Mouse (Mus musculus) lung, embryonic 16.5 days (tissue): Measurements from ENCODE around the gene Klk15. TPM values are rescaled to one million over a fixed set of nuclear protein-coding genes. Genes with fewer than 3 reads are reported as not detected.

ENCODE experiments used
- ATAC-seq: fragments of 200-750 bp; cut with Nextera tagmentation; 2 replicates; pipeline ENCODE4 v1.8.0; 2017; ENCODE audit warnings: low read depth, mild to moderate bottlenecking, moderate library complexity
- H3K27ac ChIP-seq: fragments of 300-500 bp; sonication (generic); 2 replicates; pipeline ENCODE4 v1.5.1; 2014; ENCODE audit warnings: mild to moderate bottlenecking, control low read depth, low read length
- H3K27me3 ChIP-seq: fragments of 300-500 bp; sonication (generic); 2 replicates; pipeline ENCODE4 v1.6.1; 2014; ENCODE audit warnings: low read depth, low read length, mixed read lengths; ENCODE audit not compliant: control insufficient read depth, insufficient read depth
- H3K36me3 ChIP-seq: fragments of 300-500 bp; sonication (generic); 2 replicates; pipeline ENCODE4 v1.6.1; 2014; ENCODE audit warnings: low read length; ENCODE audit not compliant: control insufficient read depth, insufficient read depth
- H3K4me1 ChIP-seq: fragments of 300-500 bp; sonication (generic); replicated peaks from 2 replicates; pipeline ENCODE4 v1.6.1; 2014; ENCODE audit warnings: low read length, mixed read lengths; ENCODE audit not compliant: control insufficient read depth, insufficient read depth
- H3K4me2 ChIP-seq: fragments of 300-500 bp; sonication (generic); 2 replicates; pipeline ENCODE4 v1.6.1; 2014; ENCODE audit warnings: low read depth, low read length, control low read depth
- H3K4me3 ChIP-seq: fragments of 300-500 bp; sonication (generic); 2 replicates; pipeline ENCODE4 v1.5.1; 2014; ENCODE audit warnings: mild to moderate bottlenecking, low read length, control low read depth
- H3K9ac ChIP-seq: fragments of 300-500 bp; sonication (generic); 2 replicates; pipeline ENCODE4 v1.6.1; 2014; ENCODE audit warnings: low read length, control low read depth
- H3K9me3 ChIP-seq: fragments of 300-500 bp; sonication (generic); 2 replicates; pipeline ENCODE4 v1.6.1; 2016; ENCODE audit warnings: low read length; ENCODE audit not compliant: control insufficient read depth
- WGBS: fragments of 180-500 bp; shearing (Covaris S2); extraction: QIAGEN DNeasy Blood & Tissue Kit; methylation state at CpG from one replicate; pipeline ENCODE4 v1.1.7; 2014; 5-methylcytosine and 5-hydroxymethylcytosine counted together
- polyA plus RNA-seq: library from polyadenylated mRNA; unstranded; fragments of >200 nt; fragmentation: Nextera tagmentation; extraction: Ambion mirVana; gene quantifications from 2 replicates; pipeline ENCODE4 v1.2.1, GENCODE M21; 2015

Klk15 gene
- polyA plus RNA-seq = not detected in 2 replicates

GRCm38 (mm10) chr7:43933440-43933839 is at the start of gene Klk15:
TSS of gene Klk15 (plus strand) at chr7:43933740.
- Histone ChIP-seq H3K36me3 (no peaks in the 10 kb centered on the region), H3K4me1 (no peaks in the 10 kb centered on the region), H3K9ac (no peak within 1 kb of the TSS), H3K4me2 (no peak within 1 kb of the TSS), H3K9me3 (no peaks in the 10 kb centered on the region), H3K4me3 (no peak within 1 kb of the TSS), H3K27ac (no peak within 1 kb of the TSS), H3K27me3 (no peaks in the 10 kb centered on the region)
- no peak for ATAC-seq
- 76% methylated on average over 3 of the region's 3 CpGs for WGBS

- no peak overlapping the region for H3K27ac ChIP-seq
- H3K4me3 ChIP-seq = no peak overlapping the region
- no peaks in the 10 kb centered on the region for H3K9me3 ChIP-seq
- H3K27me3 ChIP-seq = no peaks in the 10 kb centered on the region
- ATAC-seq = no peak
- WGBS = 51% methylated on average over 5 of the region's 5 CpGs
- no peaks in the 10 kb centered on the region for H3K4me1 ChIP-seq
- no peak overlapping the region for H3K9ac ChIP-seq
- H3K4me2 ChIP-seq = no peak overlapping the region
- no peaks in the 10 kb centered on the region for H3K36me3 ChIP-seq
Observed at GRCm38 (mm10) chr7:43891365-43891764, 42.2 kb upstream of the Klk15 start.

GRCm38 (mm10) chr7:43891788-43892187 is 41.8 kb upstream of the Klk15 start:
- Histone ChIP-seq H3K27me3 (no peaks in the 10 kb centered on the region), H3K36me3 (no peaks in the 10 kb centered on the region), H3K27ac (no peak overlapping the region), H3K9me3 (no peaks in the 10 kb centered on the region), H3K4me2 (no peak overlapping the region), H3K9ac (no peak overlapping the region), H3K4me1 (no peaks in the 10 kb centered on the region), H3K4me3 (no peak overlapping the region)
- 30% methylated on average over 3 of the region's 3 CpGs for WGBS
- no peak for ATAC-seq

GRCm38 (mm10) chr7:43894836-43895235 is 38.7 kb upstream of the Klk15 start:
- no peaks in the 10 kb centered on the region for H3K9me3 ChIP-seq
- 8% methylated on average over 1 of the region's 1 CpGs for WGBS
- H3K4me2 ChIP-seq = no peak overlapping the region
- peak; percentile 89 for ATAC-seq
- H3K36me3 ChIP-seq = no peaks in the 10 kb centered on the region
- no peaks in the 10 kb centered on the region for H3K27me3 ChIP-seq
- no peak overlapping the region for H3K4me3 ChIP-seq
- no peaks in the 10 kb centered on the region for H3K4me1 ChIP-seq
- H3K27ac ChIP-seq = no peak overlapping the region
- H3K9ac ChIP-seq = no peak overlapping the region

GRCm38 (mm10) chr7:43914821-43915220 is 18.7 kb upstream of the Klk15 start:
- Histone ChIP-seq H3K4me1 (no peaks in the 10 kb centered on the region), H3K4me2 (no peak overlapping the region), H3K27ac (no peak overlapping the region), H3K36me3 (no peaks in the 10 kb centered on the region), H3K4me3 (no peak overlapping the region), H3K9me3 (no peaks in the 10 kb centered on the region), H3K27me3 (no peaks in the 10 kb centered on the region), H3K9ac (no peak overlapping the region)
- WGBS = 30% methylated on average over 9 of the region's 9 CpGs
- peak; percentile 76 for ATAC-seq

- Histone ChIP-seq H3K27me3 (no peaks in the 10 kb centered on the region), H3K4me2 (no peak overlapping the region), H3K36me3 (no peaks in the 10 kb centered on the region), H3K4me3 (no peak overlapping the region), H3K4me1 (no peaks in the 10 kb centered on the region), H3K9ac (no peak overlapping the region), H3K9me3 (no peaks in the 10 kb centered on the region), H3K27ac (no peak overlapping the region)
- 76% methylated on average over 13 of the region's 13 CpGs for WGBS
- no peak for ATAC-seq
Observed at GRCm38 (mm10) chr7:43918426-43918825, 15.1 kb upstream of the Klk15 start.

GRCm38 (mm10) chr7:43918871-43919270 is 14.7 kb upstream of the Klk15 start:
- Histone ChIP-seq H3K27me3 (no peaks in the 10 kb centered on the region; the same call in 1 of the 2 replicates), H3K36me3 (no peaks in the 10 kb centered on the region), H3K9me3 (no peaks in the 10 kb centered on the region), H3K4me2 (no peak overlapping the region), H3K4me3 (no peak overlapping the region), H3K4me1 (no peaks in the 10 kb centered on the region), H3K27ac (no peak overlapping the region), H3K9ac (no peak overlapping the region)
- 68% methylated on average over 8 of the region's 8 CpGs for WGBS
- ATAC-seq = no peak

- Histone ChIP-seq H3K4me1 (no peaks in the 10 kb centered on the region), H3K4me2 (no peak overlapping the region), H3K9ac (no peak overlapping the region), H3K36me3 (no peaks in the 10 kb centered on the region), H3K9me3 (no peaks in the 10 kb centered on the region), H3K4me3 (no peak overlapping the region), H3K27ac (no peak overlapping the region), H3K27me3 (no peaks in the 10 kb centered on the region; the same call in 1 of the 2 replicates)
- WGBS = 22% methylated on average over 14 of the region's 14 CpGs
- peak; percentile 84 for ATAC-seq
Observed at GRCm38 (mm10) chr7:43919559-43920451, 13.7 kb upstream of the Klk15 start.

GRCm38 (mm10) chr7:43920582-43920981 is 13.0 kb upstream of the Klk15 start:
- 84% methylated on average over 3 of the region's 3 CpGs for WGBS
- Histone ChIP-seq H3K9ac (no peak overlapping the region), H3K9me3 (no peaks in the 10 kb centered on the region), H3K4me1 (no peaks in the 10 kb centered on the region), H3K27me3 (no peaks in the 10 kb centered on the region; the same call in 1 of the 2 replicates), H3K4me3 (no peak overlapping the region), H3K36me3 (no peaks in the 10 kb centered on the region), H3K27ac (no peak overlapping the region), H3K4me2 (no peak overlapping the region)
- ATAC-seq = no peak
